Mouse (Mus musculus): Measurements from ENCODE around the gene Nr2e1.

The Nr2e1 gene

DNA sequence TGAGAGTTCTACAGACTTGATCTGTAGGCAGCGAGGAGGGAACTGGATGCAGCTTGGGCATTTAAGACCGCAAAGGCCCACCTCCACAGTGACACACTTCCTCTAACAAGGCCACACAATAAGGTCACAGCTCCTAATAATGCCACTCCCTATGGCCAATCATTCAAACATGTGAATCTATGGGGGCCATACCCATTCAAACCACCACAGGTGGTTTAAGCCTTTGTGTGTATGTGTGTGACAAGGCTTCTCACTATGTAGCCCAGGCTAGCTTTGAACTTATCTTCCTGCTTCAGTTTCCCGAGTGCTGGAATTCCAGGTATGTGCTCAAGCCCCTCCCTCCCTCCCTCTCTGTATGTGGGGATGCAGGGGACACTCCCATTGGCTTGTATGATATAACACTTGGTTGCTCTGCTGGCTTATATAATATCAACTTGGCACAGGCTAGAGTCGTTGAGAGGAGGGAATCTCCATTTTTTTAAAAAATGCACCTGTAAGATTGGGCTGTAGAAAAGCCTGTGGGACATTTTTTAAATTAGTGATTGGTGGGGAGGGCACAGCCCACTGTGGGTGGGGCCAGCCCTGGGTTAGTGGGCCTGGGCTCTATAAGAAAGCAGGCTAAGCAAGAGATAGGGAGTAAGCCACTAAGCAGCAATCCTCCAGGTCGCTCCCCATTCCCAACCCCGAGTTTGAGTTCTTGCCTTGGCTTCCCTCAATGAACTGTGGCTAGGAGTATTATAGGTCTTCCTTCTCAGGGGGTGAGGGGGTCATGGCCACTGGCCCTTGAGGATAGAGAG is 37.5 kb downstream of the Nr2e1 start:
- DNase-seq (ENCODE audit: low read depth), result no peak

DNA sequence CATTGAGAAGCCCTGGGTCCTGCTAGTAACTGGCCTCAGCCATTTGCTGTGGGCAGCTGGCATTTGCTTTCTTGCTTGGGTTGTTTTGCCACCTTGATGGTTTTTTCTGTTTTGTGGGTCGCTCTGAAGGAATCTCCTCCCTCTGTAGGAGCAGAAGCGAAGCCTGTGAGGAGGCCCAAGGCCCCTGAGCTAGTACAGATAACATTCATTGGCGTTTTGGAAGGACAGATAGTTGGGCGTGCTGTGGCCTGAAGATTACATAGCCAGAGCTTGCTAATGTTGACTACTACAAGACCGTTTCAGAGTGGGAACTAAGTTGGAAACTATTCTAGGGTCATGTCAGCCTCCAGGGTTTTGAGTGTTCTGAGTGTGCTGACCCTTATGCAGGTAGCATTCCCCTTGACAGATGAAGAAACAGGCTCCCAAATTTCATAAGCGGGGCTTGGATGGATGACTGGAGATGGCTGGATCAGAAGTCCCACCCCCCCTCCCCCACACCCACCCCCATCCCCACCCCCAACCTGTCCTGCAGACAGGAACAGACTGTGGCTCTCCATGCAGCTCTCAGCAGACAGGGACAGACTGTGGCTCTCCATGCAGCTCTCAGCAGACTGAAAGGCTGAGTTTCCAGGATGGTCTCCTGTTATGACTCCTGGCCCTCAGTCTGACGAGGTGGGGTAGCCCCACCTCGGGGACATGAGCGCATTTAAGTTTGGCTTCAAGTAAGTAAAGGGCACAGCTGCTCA is 45.7 kb downstream of the Nr2e1 start:
- DNase-seq (ENCODE audit: low read depth), result no peak

DNA sequence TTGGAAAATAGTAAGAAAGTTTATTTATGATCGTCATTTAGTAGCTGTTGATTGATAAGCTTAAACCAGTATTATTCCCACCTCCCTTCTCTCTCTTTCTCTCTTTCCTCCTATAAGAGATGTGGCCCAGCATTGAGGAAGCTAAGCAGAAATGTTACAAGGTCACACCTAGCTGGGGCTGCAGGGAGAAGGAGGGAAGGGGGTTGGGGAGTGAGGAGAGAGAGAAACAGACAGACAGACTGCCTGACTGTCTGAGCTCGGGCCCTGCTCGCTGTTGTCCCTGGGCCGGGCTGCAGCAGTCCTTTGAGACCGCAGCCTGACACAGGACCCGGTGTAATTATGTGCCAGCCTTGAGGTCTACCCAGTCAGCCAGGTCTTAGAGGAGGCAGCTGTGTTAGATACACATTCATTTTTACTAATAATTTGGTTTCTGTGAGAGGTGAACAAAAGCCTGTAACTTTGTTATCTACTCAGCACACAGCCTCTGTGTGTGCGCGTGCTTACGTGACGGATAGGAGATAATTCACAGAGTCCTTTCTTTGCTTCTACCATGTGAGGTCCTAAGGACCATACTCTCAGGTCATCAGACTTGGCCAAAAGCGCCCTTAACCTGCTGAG is 49.5 kb downstream of the Nr2e1 start:
- DNase-seq (ENCODE audit: low read depth), result no peak

- DNase-seq (ENCODE audit: low read depth), result no peak
These were observed 57.8 kb downstream of the Nr2e1 start for GRCm38 (mm10) chr10:42525682-42526081.

- no peak for DNase-seq (ENCODE audit: low read depth)
These were observed 59.8 kb downstream of the Nr2e1 start for GRCm38 (mm10) chr10:42523556-42524162.

DNA sequence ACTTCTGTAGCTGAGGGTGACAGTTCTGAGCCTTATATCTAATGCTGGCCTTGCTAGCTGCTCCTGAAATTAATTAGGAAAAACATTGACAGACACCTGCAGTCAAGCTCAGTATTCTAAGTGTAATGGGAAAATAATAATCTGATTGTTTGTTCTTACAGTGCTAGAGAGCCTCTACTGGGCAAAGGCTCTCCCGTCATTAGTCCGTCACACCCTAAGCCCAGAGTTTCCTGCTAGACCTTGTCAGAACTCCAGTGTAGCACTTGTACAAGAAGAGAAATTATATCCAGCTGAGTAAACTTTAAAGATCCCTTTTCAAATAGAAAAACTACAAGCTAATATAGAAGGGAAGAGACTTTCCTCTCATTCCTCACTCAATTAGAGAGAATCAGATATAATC is 60.5 kb downstream of the Nr2e1 start:
- no peak for DNase-seq (ENCODE audit: low read depth)

- DNase-seq (ENCODE audit: low read depth), result no peak
These were observed 62.0 kb downstream of the Nr2e1 start for GRCm38 (mm10) chr10:42521315-42521981.

GRCm38 (mm10) chr10:42518363-42518762 is 65.1 kb downstream of the Nr2e1 start:
- no peak for DNase-seq (ENCODE audit: low read depth)

DNA sequence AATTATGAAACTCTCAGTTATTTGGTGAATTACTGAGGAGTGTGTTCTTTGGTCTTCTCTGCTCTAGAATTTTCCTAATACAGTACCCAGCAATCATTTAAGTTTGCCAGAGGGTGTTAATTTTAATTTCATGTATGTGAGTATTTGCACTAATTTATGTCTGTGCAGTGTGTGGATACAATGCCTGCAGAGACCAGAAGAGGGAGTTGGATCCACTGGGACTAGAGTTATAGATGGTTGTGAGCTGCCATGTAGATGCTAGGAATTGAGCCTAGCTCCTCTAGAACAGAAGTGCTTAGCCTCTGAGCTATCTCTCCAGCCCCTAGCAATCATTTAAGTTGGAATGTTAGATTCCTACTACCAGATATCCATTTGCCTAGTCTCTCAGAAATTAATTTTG is 69.3 kb downstream of the Nr2e1 start:
- no peak for DNase-seq (ENCODE audit: low read depth)
